Mouse (Mus musculus) ES-E14 (cell line): ENCODE measurements around the gene Nanog. TPM values are rescaled to one million over a fixed set of nuclear protein-coding genes. Genes with fewer than 3 reads are reported as not detected.
"Not testable (repeated sequence)": the region's sequence is repeated elsewhere in the genome, so short reads cannot be mapped to it uniquely, and the experiment has no call there.

ENCODE experiments used
- DNase-seq: peaks from one replicate; pipeline ENCODE4 v3.0.0-alpha.2; 2013; ENCODE audit warnings: low read depth, low spot score
- H3K27ac ChIP-seq: 2 replicates; pipeline ENCODE4 v1.5.1; 2012; ENCODE audit warnings: low read depth, mild to moderate bottlenecking, low read length, moderate library complexity, mixed read lengths; ENCODE audit not compliant: poor library complexity, insufficient read depth, severe bottlenecking
- H3K36me3 ChIP-seq: 2 replicates; pipeline ENCODE4 v1.6.1; 2012; ENCODE audit warnings: mild to moderate bottlenecking, low read length, moderate library complexity, mixed read lengths; ENCODE audit not compliant: control insufficient read depth, poor library complexity, insufficient read depth, severe bottlenecking
- H3K4me1 ChIP-seq, 2 experiments: fragments of 150-350 bp in 1 of 2; sonication (generic) in 1 of 2; 2 replicates each; pipeline ENCODE4 v1.6.1; 2012; ENCODE audit warnings: low read length in 2 of 2, mild to moderate bottlenecking in 1 of 2, mixed read lengths in 1 of 2; ENCODE audit not compliant: control insufficient read depth in 2 of 2, insufficient read depth in 2 of 2, poor library complexity in 1 of 2
- H3K4me3 ChIP-seq, 2 experiments: fragments of 150-350 bp in 1 of 2; sonication (generic) in 1 of 2; 2 replicates each; pipeline ENCODE4 v1.5.1; 2012; ENCODE audit warnings: low read length in 2 of 2, low read depth in 1 of 2, mild to moderate bottlenecking in 1 of 2, mixed read lengths in 1 of 2; ENCODE audit not compliant: insufficient read depth in 1 of 2, poor library complexity in 1 of 2, severe bottlenecking in 1 of 2
- H3K9ac ChIP-seq: 2 replicates; pipeline ENCODE4 v1.6.1; 2012; ENCODE audit warnings: low read depth, mild to moderate bottlenecking, low read length, mixed read lengths; ENCODE audit not compliant: poor library complexity, insufficient read depth, severe bottlenecking
- H3K9me3 ChIP-seq: fragments of 150-350 bp; sonication (generic); 2 replicates; pipeline ENCODE4 v1.6.1; 2012; ENCODE audit warnings: low read depth, mild to moderate bottlenecking, low read length; ENCODE audit not compliant: control insufficient read depth, insufficient read depth
- CHD2 ChIP-seq: IDR thresholded peaks from 2 replicates; pipeline ENCODE4 v1.6.1; 2014; ENCODE audit warnings: mild to moderate bottlenecking, low read depth, low read length, inconsistent platforms
- HCFC1 ChIP-seq: IDR thresholded peaks from 2 replicates; pipeline ENCODE4 v1.6.1; 2012; ENCODE audit warnings: low read length, inconsistent platforms, borderline replicate concordance; ENCODE audit not compliant: insufficient read depth
- MAFK ChIP-seq: IDR thresholded peaks from 2 replicates; pipeline ENCODE4 v1.6.1; 2014; ENCODE audit warnings: mild to moderate bottlenecking, low read depth, low read length, inconsistent platforms; ENCODE audit not compliant: insufficient read depth
- ZC3H11A ChIP-seq: IDR thresholded peaks from 2 replicates; pipeline ENCODE4 v1.6.1; 2012; ENCODE audit warnings: low read depth, mild to moderate bottlenecking, inconsistent platforms, low read length, borderline replicate concordance
- ZNF384 ChIP-seq: IDR thresholded peaks from 2 replicates; pipeline ENCODE4 v1.6.1; 2012; ENCODE audit warnings: low read depth, low read length, inconsistent platforms
- in situ Hi-C, 2 experiments: fragments of 600-800 bp; cut with MboI; formaldehyde crosslinking; loops; one replicate each; pipeline ENCODE4 v1.15.1; 2025; ENCODE audit warnings: low sequenced_read_pairs in 2 of 2, inconsistent platforms in 1 of 2; ENCODE audit not compliant: unreplicated experiment in 2 of 2
- total RNA-seq: library from RNA; depleted of rRNA; stranded (reverse); fragments of 300-350 nt; gene quantifications from 2 replicates; pipeline ENCODE4 v1.2.3, GENCODE M21; 2012

Gene Nanog
- total RNA-seq, 1 experiment = 138 TPM

DNA sequence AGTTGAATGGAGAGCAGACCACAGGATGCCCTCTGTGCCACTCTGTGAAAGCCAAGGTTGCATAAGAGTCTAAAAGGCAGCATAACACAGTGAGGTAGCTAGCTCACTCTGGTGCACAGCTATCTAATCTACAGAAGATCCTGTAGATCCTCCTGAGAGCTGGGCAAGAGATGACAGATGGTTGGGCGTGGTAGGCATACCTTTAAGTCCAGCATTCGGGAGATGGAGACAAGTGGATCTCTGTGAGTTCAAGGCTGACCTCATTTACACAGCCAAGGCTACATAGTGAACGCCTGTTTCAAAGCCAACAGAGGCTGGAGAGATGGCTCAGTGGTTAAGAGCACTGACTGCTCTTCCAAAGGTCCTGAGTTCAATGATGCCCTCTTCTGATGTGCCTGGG is 11.9 kb upstream of the Nanog start:
- H3K4me3 ChIP-seq = no peak overlapping the region
- DNase-seq = no peak
- no peaks in the 10 kb centered on the region for H3K36me3 ChIP-seq
- no peak for TF ChIP-seq ZC3H11A
- no peak for TF ChIP-seq CHD2
- TF ChIP-seq ZNF384 = no peak
- TF ChIP-seq MAFK = no peak
- TF ChIP-seq HCFC1 = no peak
- H3K4me1 ChIP-seq = peaks cover 7 to 14% of the 10 kb centered on the region in 2 experiments; a peak in 3 of 4 replicates
- H3K9ac ChIP-seq = no peak overlapping the region
- H3K9me3 ChIP-seq = no peaks in the 10 kb centered on the region
- in situ Hi-C loops = no loop called here
- no peak overlapping the region for H3K27ac ChIP-seq

DNA sequence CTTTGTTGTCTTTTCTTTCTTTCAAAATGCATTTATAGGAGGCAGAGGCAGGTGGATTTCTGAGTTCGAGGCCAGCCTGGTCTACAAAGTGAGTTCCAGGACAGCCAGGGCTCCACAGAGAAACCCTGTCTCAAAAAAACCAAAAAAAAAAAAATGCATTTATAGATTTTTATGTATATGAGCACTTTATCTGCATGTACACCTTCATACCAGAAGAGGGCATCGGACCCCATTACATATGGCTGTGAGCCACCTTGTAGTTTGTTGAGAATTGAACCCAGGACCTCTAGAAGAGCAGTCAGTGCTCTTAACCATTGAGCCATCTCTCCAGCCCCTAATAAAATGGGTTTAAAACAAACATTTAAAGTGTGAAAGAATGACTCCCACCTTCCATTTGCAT is 7.7 kb upstream of the Nanog start:
- in situ Hi-C loops = not testable (repeated sequence)

DNA sequence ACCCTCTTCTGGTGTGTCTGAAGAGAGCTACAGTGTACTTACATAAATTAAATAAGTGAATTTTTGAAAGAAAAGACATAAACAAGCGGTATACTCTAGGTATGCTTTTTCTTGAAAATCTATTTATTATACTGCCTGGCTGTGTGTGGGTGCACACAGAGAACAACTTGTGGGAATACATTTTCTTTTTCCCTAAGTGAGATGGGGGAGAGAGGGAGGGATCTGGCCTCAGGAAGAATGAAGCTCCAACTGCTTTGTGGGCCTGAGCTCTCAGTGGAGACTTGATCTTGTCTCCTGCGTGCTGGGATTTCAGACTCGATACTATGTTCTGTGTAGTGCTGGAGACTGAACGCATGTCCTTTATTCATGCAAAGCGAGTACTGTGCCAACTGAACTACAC is 5.5 kb upstream of the Nanog start:
- peaks cover 6 to 7% of the 10 kb centered on the region in 2 experiments for H3K4me1 ChIP-seq
- H3K9ac ChIP-seq = peak overlapping the region; percentile 53
- H3K36me3 ChIP-seq = no peaks in the 10 kb centered on the region; the same call in 1 of the 2 replicates
- in situ Hi-C loops = no loop called here
- DNase-seq = no peak
- TF ChIP-seq ZNF384 (no peak), ZC3H11A (no peak), HCFC1 (no peak)
- H3K9me3 ChIP-seq = no peaks in the 10 kb centered on the region
- peak overlapping the region; percentile 100 for H3K27ac ChIP-seq
- peak overlapping the region; percentile 18 to 36 for H3K4me3 ChIP-seq

More for the DNA sequence above, 7.7 kb upstream of the Nanog start:
- not testable (repeated sequence) for H3K36me3 ChIP-seq, DNase-seq, H3K4me3 ChIP-seq, H3K27ac ChIP-seq, H3K9me3 ChIP-seq, H3K9ac ChIP-seq, H3K4me1 ChIP-seq
- TF ChIP-seq ZC3H11A = peak; percentile 23; the same call in 1 of the 2 replicates
- TF ChIP-seq ZNF384 = peak; percentile 51; the same call in 1 of the 2 replicates

DNA sequence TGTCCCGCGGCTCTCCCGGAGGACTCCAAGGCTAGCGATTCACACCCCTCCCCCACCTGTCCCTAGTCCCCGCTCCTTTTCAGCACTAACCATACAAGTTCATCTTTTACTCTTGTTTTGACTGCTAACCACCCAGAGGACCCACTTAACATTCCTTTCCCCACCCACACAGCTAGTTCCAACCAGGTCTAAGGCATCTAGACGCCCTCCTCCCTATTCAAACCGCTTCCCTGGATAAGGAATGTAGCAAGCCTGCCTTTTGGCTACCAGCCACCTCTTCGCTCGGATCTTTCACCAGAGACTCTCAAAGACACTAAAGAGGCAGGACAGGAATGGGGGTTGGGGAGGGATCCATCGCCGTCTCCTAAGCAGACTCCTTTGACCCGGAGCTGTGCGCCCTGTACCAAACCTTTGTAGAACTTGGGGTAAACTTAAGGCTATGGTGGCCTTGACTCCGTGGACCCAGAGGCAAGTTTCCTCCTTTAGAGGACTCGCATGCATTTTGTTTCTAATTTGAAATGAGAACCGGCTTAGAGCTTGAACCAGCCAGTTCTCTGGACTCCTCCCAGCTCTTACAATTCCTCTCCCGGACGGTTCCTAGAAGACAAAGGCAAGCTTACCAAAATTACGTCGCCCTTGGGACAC is 4.7 kb upstream of the Nanog start:
- H3K4me3 ChIP-seq = peak overlapping the region; percentile 27 to 50
- H3K9ac ChIP-seq = peak overlapping the region; percentile 75
- H3K4me1 ChIP-seq = peaks cover 6 to 7% of the 10 kb centered on the region in 2 experiments
- in situ Hi-C loops = no loop called here
- TF ChIP-seq MAFK = no peak
- TF ChIP-seq CHD2 = peak; percentile 84
- no peaks in the 10 kb centered on the region for H3K9me3 ChIP-seq
- peak; percentile 98 for DNase-seq
- peak overlapping the region; percentile 100 for H3K27ac ChIP-seq
- no peaks in the 10 kb centered on the region; the same call in 1 of the 2 replicates for H3K36me3 ChIP-seq

DNA sequence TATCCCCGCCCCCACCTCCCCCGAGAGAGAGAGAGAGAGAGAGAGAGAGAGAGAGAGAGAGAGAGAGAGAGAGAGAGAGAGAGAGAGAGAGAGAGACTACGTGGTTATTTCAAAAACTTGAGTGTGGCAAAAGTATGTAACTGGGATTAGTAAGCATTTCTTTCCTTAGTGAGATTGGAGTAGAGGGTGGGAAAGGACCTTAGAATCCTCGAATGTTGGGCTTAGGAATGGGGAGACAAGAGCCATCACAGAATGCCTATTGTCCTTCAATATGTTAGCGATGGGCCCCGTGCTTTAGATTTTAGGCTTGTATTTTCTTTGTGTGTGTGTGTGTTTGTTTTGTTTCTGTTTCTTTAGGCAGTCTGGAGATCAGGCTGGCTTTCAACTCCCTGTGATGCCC is 4.0 kb upstream of the Nanog start:
- in situ Hi-C loops = no loop called here
- peaks cover 6 to 7% of the 10 kb centered on the region in 2 experiments for H3K4me1 ChIP-seq
- H3K27ac ChIP-seq = peak overlapping the region; percentile 100
- H3K9ac ChIP-seq = peak overlapping the region; percentile 50; the same call in 1 of the 2 replicates
- H3K9me3 ChIP-seq = no peaks in the 10 kb centered on the region
- no peak for TF ChIP-seq CHD2
- TF ChIP-seq ZC3H11A = no peak
- no peak for TF ChIP-seq MAFK
- TF ChIP-seq ZNF384 = 0 out of 2 replicates have a peak, but pooled peaks have one; percentile 3
- no peak for TF ChIP-seq HCFC1
- no peaks in the 10 kb centered on the region; the same call in 1 of the 2 replicates for H3K36me3 ChIP-seq
- DNase-seq = no peak
- H3K4me3 ChIP-seq = peak overlapping the region; percentile 27 to 50
